Mouse (Mus musculus) gastrocnemius, postnatal 14 days (tissue): ENCODE data around the gene Bhlhe41. TPM values are rescaled to one million over a fixed set of nuclear protein-coding genes. Genes with fewer than 3 reads are reported as not detected.
A peak's percentile ranks its signal among the peaks of the same experiment; 100 is the strongest.

Source experiments
- DNase-seq: peaks from one replicate; pipeline ENCODE4 v3.0.0; 2021; ENCODE audit warnings: mixed read lengths
- intact Hi-C: fragments of 180-260 bp; cut with DNase I; formaldehyde crosslinking; loops from one replicate; pipeline ENCODE4 v1.15.1; 2025; ENCODE audit warnings: low total_unique reads
- total RNA-seq, 2 experiments: library from RNA; stranded (reverse); gene quantifications; 2 replicates each; pipeline ENCODE4 v1.2.3; 2021

Gene Bhlhe41
- total RNA-seq, 2 experiments from 2014 or later = 29.8 to 41.7 TPM

DNA sequence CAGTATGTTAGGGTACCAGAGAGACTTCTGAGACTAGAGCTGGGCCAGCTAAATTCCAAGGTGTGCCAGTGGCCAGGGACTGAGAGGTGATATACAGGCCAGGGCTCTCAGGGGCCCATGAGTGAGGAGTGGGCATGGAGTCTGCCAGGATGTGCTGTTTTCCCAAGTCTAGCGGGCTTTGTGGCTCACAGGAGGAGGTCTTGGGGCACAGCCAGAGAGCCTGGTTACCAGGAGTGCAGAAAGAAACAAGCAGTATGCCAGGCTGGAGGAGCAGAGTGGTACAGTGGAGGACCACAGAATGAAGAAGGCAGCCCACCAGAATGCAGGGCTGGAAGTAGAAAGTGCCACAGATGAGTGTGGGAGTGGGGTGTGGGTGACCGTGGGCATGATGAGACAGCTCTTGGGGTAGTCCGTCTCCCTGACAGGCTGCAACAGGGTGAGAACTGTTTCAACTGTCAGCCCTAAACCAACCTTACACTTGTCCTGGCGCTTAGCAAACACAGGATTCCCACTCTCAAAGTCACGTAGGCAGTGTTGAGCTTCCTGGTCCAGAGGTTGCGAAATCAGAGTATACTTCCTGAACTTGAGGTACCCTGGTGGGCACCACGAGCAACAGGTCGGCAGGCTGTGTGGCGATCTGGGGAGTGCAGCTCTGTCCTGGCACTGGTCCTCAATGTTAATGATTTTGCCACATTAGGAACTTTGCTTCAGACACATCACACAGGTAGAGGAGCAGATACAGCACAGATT lies 11.8 kb upstream of the Bhlhe41 start:
- no peak for DNase-seq

DNA sequence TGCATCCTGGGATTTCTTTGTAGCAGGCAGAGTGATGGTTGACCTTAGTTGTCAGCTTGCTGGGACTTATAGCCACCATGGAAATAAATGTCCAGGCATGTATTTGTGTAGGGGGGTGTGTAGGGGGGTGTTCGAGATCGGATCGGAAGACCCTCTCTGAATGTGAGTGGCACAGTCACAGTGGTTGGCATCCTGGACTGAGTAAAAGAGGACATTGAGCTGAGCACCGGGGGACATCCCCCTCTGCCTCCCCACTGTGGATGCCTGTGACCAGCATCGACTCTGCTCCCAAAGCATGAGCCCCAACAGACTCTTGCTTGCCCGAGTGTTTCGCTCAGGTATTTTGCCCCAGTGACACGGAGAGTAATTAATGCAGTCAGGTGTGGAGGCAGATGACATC lies 8.0 kb upstream of the Bhlhe41 start:
- DNase-seq = no peak
- intact Hi-C loops = no loop called here

More for the DNA sequence above, 11.8 kb upstream of the Bhlhe41 start:
- intact Hi-C loops = loop anchor here (5.0 kb wide), 1 partner anchor 55 kb away; the partner anchor contains the start of gene Sspn

DNA sequence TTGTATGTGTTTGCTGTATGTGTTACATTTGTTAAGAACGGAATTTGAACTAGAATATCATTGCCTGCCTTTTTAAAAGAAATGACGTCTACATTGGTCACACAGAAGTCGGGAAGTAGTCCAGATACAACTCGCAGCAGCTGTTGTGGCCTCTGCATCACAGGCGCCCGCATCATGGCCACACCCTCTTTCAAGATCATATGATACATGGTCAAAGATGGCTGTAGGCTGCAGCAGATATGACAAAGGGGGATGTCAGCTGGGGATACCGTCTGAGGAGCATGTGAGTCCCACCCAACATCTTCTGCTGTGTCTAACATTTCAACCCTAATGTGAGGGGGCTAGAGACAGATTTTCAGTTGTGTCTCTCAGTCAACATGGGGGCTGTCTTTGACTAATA lies 6.7 kb upstream of the Bhlhe41 start:
- intact Hi-C loops = no loop called here
- no peak for DNase-seq

DNA sequence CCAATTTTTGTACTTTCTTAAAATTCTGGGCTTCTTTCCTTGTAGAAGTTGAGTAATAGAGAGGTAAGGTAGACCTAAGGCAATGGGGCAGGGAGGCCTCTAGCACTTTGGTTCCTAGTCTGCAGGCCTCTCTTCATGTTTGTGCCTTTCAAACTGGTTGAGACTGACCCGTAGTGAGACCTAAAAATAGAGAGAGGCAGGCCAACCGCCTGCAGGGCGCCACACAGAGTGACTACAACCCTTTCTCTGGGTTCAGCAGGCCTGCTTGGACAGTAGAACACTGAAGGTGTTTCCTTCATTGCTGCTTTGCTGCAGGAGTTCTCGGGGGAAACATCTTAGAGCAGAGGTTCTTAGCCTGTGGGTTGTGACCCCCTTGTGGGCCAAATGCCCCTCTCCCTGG lies 5.6 kb upstream of the Bhlhe41 start:
- intact Hi-C loops = no loop called here
- DNase-seq = no peak

DNA sequence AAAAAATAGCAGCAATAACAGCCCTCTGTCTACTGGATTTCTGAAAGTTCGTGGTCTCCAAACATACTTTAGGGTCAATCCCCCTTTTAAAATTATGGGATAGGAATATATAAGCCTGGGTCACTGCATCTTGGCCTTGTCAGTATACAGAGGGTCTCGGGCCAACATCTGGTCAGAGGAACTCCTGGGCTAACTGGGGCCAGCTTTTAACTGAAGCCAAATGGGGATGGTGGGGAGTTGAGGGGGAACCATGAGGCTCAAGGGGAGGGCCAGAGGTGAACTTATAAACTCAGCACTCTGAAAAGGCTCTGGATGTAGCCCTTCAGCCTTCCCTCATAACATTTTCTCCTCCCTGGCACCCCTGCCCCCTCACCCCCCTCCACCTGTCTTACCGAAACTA lies 1.8 kb upstream of the Bhlhe41 start:
- intact Hi-C loops = no loop called here
- no peak for DNase-seq

DNA sequence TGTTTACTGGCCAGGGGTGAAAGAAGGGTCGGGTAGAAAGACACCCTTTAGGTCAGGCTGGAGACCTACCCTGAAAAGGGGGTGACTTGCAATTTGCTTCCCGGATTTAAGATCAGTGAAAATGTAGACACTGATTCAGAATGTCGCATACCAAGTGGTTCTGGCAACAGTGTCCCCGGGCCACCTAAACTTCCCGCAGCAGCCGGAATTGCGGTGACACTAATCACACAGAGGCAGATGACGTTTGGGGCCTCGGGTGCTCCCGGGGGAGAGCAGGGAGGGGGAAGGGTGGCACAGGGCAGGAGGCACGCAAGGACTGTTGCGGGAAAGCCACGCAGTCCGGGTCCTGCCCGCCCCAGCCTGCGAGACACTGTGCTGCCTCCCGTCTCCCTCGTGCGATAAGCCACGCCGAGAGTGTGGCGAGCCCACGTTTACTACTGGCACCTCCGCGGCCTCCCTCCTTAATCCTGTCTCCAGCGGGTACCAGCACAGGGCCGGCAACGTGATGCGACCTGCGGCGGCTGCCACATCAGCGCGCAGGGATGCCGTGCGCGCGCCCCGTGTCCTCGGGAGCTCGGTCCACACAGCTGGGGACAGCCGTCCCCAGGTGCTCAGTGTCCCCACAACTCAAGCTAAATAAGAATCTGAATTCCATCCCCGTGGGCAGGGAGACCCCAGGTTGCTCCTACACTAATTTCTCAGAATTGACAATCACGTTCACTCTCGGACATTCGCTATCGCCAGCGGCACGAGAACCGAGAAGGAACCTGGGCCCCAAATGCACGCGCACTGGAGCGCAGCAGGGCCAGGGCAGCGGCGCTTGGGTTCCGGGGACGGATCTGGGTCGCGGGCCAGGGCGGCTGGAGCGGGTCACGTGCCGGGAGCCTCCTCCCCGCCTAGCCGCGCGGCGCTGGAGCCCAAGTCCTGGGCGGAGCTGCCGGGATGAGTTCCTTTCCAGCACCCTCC lies 811 bp upstream of the Bhlhe41 start:
- intact Hi-C loops = no loop called here
- DNase-seq = peak; percentile 97

DNA sequence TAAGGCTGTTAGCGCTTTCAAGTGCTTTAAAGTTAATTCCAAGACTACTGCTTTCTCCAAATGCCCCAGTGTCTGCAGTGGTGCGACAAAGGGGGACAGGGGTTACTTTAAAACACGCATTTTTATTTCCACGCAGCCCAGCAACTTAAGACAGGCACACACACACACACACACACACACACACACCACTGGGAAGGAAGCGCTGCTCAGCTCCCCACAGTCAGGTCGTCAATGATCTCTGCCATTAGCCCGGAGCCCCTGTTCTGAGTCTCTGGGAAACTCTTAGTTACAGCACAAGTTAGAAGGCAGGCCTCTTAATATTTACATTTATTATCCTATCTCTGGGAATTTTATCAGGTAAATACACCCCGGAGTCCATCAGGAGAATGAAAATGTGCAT lies 1.2 kb downstream of the Bhlhe41 start:
- DNase-seq = no peak
- intact Hi-C loops = no loop called here

DNA sequence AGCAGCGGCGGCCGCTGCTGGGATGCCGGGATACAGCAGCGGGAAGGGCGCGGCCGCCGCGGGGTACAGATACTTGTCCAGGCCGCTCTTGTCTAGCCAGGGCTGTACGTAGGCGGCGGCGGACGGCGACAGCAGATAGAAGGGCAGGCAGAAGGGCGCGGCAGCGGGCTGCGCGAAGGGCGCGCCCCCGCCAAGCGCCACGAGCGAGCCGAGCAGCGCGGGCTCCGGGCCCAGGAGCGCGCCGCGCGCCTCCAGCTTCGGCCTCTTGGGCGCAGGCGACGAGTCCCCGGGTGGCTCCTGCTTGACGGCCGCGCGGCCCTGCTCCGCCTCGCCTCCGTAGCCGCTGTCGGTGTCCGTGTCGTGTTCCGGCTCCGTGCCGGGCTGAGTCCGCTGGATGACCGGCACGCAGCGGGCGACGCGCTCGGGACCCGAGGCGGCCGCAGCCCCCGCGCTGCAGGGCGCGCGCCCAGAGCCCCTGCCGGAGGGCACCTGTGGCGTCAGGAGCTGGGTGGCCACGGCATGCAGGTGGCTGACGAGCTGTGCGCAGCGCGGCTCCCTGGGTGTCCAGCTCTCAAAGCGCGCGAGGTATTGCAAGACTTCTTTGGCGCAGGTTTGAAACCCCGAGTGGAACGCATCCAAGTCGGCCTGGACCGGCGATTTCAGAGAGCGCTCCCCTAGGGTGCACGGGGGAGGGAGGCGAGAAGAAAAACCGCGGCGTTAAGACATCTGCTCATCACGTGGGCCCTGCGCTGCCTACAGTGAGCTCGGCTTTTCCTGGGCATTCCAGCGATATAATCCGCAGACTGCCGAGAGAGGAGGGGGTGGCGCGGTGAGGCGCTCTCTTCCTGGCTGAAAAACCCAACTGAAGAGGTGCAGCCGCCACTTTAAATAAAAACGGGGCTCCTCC lies 2.0 kb downstream of the Bhlhe41 start:
- intact Hi-C loops = no loop called here
- DNase-seq = peak; percentile 84

DNA sequence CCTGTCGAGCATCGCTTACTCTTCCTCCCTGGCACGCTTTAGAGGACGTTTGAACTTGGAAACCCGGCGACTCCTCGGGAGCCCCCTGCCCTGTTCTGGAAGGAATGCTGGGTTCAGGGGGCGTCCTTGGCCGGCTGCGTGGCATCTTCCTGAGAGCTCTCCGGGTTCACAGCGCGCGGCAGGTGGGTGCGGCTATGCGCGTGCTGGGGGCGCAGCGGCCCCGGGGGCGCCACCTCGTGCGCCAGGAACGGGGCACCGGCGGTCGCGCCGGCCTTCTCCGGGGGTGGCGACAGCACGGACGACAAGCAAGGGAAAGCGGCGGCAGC lies 2.7 kb downstream of the Bhlhe41 start:
- intact Hi-C loops = no loop called here
- DNase-seq = no peak

DNA sequence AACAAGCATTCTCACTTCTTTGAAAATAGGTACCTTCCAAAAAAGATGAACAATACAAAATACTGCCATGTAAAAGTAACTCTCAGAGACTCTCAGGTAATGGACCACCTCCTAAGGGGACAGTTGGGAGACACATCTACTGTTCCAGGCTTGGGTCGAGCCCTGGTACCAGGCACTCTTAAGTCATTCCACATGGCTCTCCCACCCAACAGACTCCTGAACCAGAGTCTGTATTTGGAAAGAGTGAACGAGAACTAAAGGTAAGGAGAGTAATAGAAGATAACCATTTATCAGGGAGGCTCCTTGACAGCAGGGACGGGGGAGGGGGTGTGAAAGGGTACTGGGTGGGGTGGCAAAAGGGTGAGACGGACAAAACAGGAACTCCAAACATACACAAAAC lies 3.0 kb downstream of the Bhlhe41 start:
- intact Hi-C loops = no loop called here

DNA sequence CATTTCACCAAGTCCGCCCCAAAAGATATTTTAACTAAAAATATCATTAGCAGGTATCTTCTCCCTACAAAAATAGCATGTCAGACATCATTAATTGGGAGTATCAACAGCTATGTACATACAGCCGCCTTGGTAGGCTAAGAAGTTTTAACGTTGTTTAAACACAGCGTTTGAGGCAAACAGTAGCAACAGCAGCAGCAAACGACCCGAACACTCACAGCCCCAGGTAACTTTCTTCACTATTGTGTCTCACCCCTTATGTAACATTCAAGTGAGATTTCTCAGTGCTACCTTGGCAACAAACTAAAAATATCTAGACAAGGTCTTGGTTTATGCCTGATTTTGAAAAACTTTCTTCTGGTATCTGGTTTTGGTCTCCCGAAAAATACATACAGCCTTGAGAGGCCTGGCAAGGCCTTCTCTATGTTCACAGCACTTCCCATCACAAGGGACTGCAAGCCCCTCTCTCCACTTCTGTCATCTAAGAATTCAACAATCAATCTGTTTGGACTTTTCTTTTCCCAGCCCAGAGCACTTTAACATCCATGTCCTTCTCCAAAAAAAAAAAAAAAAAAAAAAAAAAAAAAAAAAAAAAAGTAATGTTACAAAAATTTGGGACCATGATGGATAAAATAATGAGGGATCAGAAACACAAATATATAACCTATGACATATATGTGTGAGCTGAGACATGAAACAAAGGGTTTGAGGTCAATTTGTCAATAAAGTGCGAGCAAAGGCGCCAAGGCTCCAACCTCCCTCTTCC lies 3.7 kb downstream of the Bhlhe41 start:
- DNase-seq = no peak
- intact Hi-C loops = no loop called here

More for the DNA sequence above, 3.0 kb downstream of the Bhlhe41 start:
- DNase-seq = no peak

DNA sequence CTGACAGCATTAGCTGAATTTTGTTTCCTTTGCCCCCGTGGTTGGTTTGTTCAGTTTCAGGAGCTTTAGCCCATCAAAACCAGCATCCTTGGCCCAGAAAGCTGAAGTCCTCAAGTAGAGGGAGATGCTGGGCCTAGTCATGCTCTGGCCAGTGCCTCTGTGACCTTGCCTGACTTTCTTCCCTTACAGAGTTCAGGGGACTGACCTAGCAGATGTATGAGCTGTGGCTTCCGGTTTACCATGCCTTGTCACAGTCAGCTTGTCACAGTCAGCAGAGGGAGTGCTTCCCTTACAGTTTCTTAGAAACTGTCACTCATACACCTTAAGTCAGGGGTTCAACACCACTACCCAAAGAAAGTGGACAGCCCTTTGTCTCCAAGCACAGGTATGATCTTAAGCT lies 5.0 kb downstream of the Bhlhe41 start:
- intact Hi-C loops = no loop called here
- DNase-seq = no peak

DNA sequence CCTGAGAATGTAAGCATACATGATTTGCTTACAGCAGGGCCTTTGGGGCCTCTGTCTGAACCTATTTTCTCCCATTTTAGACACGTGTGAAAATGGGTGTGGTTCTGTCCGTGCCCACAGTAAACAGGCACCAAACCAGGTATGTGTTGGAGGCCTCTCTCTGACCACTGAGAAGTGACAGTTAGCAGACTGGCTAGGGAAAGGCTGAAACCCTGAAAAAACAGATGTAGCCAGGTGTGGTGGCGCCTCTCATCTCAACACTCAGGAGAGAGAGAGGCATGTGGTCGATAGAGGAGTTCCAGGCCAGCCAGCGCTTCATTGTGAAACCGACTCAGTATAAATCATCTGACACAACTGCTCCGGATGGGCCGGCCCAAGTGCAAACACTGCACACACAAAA lies 6.9 kb downstream of the Bhlhe41 start:
- intact Hi-C loops = no loop called here
- DNase-seq = no peak

DNA sequence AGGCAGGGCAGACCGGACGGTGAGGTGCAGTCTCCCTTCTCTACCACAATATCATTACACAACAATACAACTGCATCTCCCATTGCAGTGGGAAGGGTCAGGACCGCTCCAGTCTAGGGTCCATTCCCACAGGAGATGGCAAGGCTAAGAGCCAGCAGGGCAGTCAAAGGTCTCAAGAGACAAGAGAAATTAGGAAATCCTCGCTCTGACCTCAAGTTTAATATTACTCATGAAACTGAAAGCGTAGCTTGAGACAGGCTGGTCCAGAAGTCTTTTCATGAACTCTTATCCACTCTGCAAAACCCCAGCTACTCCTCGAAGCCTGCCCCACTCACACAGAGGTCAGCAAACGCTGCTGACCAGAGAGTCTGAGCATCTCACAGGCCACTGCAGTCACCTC lies 7.9 kb downstream of the Bhlhe41 start:
- no peak for DNase-seq
- intact Hi-C loops = no loop called here

DNA sequence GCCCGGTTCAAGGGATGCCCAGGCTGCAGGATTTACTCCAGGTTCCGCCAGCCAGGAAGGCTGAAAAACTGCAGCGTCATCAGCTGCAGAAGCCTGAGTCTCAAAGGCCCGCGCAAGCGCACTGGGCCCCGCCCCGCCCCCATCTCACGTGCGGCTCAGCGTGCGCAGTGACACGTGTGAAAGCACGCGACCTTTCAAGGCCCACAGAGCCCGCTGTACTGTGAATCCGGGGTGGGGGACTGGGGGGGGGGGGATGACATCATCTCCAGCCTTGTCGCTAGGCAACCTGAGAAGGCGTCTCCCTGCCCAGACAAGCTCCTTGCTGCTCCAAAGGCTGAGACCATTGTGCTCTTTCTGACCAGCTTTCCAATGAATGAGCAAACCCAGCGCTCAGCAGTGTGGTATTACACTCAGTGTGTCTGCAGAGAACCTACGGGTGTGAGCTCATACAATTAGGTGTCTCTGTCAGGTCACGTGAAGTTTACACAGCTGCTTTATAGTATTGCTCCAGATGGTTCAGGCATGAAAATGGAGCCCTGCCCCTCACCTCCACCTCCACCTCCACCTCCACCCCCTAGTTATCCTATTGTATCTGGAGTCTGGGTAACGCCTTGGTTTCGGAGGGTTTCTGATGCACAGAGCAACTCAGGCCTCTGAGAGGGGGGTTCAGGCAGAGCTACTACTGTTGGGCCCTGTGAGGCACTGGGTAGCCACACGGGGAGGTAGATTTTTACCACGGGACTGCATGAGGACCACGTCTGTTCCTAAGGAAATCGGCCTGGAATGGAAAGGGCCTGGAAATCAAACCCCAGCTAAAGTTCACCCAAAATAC lies 9.4 kb downstream of the Bhlhe41 start:
- peak; percentile 93 for DNase-seq
- intact Hi-C loops = no loop called here

DNA sequence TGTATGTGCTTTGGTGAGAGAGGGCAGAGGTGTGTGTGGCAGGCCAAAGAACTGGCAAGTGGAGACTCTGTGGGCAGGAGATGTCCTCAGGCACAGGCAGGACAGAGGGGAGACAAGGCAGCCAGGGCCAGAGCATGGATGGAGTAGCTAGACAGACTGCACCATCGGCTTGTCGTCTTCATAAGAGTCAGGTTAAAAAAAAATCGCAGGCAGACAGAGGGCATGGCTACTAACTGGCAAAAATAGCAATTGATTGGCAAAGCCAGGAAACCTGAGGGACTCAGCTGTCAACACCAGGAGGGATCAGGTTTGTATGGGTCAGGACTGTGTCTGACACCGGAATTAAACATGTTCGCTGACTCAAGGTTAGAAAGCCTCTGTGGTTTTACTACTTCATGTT lies 10.6 kb downstream of the Bhlhe41 start:
- no peak for DNase-seq
- intact Hi-C loops = no loop called here

DNA sequence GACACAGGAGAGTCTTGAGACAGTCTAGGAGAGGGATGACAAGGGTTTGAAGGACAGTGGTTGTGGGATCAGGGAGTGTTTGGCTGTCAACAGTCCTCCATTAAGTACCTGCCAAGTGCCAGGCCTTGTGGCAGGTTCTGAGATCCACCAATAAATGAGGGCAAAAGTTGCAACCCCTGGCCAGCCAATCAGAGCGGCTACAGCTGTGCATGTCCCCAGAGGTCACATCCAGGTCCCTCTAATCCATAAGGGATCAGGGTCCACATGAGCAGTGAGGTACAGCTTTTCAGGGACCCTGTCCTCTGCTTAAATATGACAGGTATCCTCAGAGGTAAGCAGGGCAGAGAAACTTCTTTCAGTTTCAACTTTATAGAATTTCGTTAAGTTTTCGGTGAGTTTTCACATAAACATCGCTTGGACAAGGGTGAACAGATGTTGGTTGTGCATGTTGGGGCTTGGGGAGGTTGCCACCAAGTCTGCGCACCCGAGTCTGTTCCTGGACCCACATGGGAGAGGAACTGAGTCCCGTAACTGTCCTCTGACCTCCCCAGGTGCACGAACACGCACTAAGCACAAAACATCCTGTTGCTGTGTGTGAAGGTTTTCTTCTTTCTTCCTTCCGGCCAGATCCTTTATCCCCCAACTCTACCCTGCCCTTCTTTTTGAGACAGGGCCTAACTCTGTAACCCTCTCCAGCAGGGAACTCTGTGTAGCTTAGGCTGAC lies 11.8 kb downstream of the Bhlhe41 start:
- DNase-seq = no peak
- intact Hi-C loops = no loop called here

DNA sequence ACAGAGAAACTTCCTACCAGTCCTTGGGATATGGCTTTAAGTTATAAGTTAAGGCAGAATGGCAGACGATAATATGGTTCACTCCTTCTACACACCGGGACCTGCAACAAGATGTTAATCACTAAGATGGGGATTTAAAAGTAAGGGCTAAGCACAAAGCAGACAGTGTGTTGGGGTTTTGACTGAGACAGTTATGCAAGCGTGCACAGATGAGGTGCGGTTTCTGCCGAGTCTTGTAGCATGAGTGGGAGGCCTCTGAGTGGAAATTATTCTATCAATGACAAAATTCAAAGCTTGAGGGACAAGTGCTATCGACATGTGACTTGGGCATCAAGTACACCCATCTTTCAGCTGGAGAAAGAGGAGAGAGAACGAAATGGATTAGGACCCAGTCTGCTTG lies 12.7 kb downstream of the Bhlhe41 start:
- intact Hi-C loops = no loop called here
- DNase-seq = no peak
